Mouse (Mus musculus) thymus, postnatal 10 days (tissue): ENCODE measurements at regions not wholly inside any gene's neighbourhood (a gene's known extent, or its start where the extent isn't known, plus 50 kb on each side); places are given as distances from the start of the nearest gene placed in this dataset.

Source experiments
- DNase-seq, 2 experiments: peaks; one replicate each; pipeline ENCODE4 v3.0.0; 2021; ENCODE audit warnings: low spot score in 2 of 2

GRCm38 (mm10) chr9:122625081-122625480, 122.1 kb upstream of the Topaz1 start:
- no peak for DNase-seq

GRCm38 (mm10) chr9:122626346-122626745, 120.8 kb upstream of the Topaz1 start:
- DNase-seq: no peak

DNA sequence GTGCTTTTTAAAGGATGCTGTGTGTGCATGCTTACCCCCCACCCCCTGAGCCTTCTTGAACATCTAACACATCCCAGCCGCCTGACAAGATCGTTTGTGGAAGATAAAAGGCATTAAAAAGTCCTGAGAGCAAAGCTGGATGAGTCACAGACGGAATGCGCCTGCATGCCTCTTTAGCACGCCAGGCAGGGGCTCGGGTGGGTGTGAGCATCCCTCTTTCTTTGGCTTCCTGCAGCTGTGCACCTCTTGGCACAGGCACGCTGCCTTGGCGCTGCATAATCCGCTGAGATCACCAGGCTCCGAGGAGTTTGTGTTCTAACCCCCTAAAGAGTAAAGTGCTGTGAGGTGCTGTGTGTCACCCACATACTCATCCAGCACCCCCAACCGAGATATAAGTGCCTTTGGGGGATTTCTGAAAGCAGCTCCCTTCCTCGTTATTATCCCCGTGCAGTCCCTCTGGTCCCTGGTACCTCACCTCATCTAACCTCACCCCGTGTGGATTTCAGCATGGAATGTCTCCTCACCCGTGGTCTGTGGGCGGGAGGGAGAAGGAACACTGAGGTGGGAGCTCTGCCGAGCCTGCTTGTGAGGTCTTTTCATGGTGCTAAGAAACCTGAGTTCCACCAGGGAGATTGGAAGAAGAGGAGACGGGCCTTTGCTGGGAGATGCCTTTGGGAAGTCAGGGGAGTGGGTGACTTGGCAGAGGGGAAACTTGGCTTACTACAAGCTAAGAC, 117.8 kb upstream of the Topaz1 start:
- no peak for DNase-seq

GRCm38 (mm10) chr9:122631793-122632192, 115.4 kb upstream of the Topaz1 start:
- no peak for DNase-seq

GRCm38 (mm10) chr9:122633484-122633883, 113.7 kb upstream of the Topaz1 start:
- DNase-seq: no peak

DNA sequence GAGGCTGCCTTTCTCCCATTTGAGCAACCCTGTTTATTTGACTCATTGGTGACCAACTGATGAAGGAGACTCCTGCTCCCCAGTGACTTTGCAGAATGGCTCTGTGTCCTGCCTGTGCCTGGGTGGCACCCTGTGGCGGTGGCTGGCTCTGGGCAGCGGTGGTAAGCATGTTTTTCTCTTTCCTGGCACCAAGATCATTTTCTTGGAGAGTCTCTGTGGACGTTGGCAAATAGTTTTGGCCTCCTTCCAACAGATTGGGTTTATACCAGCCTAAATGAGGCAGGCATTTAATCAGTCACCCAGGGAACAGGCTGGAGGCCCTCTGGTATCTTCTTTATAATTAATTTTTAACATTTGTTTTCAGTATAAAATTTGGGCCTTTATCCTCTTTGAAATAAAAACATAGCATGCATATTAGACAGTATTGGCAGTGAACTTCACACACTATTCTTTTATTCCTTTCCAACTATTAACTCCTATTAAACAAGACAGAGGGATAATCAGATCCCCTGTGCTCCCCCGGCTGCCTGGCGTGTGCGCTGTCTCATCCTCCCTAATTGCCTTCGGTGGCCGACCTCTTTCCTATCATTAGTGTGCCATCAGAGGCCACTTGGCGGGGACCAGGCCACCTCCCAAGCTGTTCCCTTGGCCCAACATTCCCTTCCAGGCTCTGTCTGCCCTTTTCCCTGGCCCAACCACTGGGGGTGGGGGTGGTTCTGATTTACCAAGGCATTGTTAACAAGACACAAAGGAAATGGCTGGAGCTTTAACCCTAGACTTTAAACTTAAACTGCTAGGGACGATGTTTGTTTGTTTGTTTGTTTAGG, 111.8 kb upstream of the Topaz1 start:
- DNase-seq: no peak

DNA sequence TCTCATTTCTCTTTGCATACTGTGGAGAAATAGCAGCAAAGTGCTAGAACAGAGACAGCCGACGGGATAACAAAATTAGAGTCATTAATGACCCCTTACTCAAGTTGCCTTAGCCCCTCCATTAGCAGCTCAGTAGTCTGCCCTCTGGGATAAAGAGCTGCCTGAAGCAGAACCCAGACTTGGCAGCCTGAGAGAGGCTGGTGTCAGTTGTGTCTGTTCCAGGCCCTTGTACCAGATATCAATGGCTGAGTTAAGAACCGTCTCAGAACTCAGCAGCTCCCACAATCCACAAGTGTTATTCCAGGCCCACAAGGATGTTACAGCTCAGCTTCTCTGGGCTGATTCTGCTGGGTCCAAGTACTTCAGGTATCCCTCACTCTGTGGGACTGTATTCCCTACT, 109.6 kb upstream of the Topaz1 start:
- no peak for DNase-seq

GRCm38 (mm10) chr9:122639239-122639638, 107.9 kb upstream of the Topaz1 start:
- no peak for DNase-seq

- no peak for DNase-seq
Measured at GRCm38 (mm10) chr9:122642913-122643312, 104.2 kb upstream of the Topaz1 start.

GRCm38 (mm10) chr9:122645569-122645968, 101.6 kb upstream of the Topaz1 start:
- no peak for DNase-seq

DNA sequence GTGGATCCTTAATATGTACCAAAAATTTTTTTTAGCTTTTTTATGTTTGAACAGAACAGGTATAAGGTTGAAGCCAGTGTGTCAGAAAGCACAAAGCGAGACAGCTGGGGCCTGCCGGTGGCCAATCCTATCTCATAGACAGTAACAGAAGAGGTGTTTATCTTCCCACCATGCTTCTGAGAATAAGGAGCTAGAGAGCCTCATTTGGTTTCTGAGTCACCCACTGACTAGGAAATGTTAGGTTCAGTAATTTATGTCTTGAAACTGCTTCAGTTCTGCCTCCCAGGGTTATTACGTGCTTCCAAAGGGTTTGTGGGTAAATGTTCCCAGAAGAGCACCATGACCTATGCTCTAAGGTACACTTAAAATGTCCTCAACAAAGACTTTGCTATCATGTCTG, 96.3 kb upstream of the Topaz1 start:
- no peak for DNase-seq

DNA sequence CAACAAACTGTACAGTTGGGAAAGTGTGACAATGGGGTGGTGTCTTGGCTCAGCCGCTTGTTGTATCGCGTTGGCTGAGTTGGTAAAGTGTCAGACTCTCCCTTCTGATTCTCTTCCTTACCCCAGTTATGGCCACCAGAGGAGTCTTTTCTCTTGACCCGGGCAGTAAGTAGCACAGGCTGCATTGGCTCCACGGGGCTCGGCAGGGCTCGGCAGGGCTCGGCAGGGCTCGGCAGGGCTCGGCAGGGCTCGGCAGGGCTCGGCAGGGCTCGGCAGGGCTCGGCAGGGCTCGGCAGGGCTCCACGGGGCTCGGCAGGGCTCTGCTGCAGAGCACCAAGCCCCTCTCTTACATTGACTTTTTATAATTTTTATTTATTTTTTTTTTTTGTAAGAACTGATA, 91.6 kb upstream of the Topaz1 start:
- peak; percentile 4 to 63 for DNase-seq

DNA sequence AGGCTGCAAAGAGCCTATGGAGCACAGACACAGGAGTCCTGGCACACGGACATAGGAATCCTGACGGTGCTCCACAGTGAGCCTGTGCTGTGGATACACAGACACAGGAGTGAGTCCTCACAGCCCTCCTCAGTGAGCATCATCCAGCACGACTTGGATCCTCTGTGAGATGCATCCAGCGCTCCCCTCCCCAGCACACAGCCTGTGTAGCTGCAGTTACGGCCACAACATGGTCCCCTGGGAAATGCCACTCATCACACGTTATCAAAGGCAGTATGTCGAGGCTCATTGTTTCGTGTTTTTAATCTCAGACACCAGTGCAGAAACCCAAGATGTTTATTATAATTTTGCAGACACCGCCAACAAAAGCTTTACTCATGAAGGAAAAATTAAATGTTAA, 87.1 kb upstream of the Topaz1 start:
- DNase-seq: no peak

GRCm38 (mm10) chr9:122666978-122667645, 80.0 kb upstream of the Topaz1 start:
- DNase-seq: no peak

GRCm38 (mm10) chr9:122667646-122667981, 79.5 kb upstream of the Topaz1 start:
- DNase-seq: no peak

DNA sequence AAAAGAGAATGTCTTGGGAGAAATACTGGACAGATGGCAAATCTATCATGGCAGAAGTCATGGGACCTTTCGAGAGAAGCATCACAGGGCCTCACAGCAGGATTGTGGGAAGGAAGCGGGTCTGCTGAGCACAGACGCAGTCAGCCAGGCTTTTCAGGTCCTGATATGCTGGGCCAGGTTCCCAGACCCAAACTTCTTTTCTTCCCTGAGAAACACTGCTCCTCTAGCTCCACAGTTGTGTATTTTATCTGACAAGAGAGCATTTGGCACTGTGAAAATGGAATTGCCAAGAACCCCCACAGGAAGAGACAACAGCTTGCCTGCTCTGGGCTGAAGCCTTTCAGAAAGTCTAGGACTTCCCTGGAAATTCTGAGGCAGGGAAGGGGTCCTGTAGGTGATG, 73.4 kb upstream of the Topaz1 start:
- no peak for DNase-seq

DNA sequence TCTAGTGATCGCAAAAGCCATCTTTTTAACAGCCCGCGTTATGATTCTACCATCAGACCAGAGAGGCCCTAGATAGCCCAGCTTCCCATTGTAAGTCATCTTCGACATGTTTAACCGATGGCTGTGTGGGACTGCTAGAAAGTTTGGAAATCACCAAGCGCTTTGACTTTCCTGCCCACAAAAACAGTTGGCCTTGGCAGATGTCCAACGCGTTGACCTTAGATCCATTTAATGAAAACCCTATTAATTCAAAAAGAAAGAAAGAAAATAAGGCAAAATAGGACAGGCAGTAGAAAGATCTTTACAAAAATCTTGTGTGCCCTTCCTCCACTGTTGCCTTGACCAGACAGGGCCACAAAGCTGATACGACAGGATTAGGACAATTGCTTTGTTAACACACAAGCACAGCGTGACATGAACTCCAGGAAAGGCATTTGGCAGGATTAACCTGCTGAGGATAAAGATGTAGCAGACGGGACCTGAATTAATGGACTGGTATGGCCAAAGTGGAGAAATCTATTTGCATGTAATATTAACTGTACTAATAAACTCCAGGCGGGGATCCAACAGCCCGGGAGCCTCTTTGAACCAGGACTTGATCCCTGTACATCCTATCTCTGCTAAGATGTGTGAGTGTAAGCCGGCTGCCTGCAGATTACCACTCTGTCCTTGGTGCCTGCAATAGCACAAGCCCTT, 69.0 kb upstream of the Topaz1 start:
- DNase-seq: no peak

DNA sequence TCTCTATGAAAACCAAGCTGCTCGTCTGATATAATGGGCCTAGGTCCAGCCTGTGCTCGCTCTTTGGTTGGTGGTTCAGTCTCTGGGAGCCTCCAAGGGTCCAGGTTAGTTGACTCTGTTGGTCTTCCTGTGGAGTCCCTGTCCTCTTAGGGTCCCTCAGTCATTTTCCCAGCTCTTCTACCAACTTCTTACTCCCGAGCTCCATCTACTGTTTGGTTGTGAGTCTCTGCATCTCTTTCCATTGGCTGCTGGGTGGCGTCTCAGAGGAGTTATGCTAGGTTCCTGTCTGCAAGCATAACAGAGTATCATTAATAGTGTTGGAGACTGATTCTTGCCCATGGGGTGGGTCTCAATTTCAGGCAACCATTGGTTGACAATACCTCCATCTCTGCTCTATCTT, 60.0 kb upstream of the Topaz1 start:
- peak in 1 of 2 experiments; percentile 9 for DNase-seq

DNA sequence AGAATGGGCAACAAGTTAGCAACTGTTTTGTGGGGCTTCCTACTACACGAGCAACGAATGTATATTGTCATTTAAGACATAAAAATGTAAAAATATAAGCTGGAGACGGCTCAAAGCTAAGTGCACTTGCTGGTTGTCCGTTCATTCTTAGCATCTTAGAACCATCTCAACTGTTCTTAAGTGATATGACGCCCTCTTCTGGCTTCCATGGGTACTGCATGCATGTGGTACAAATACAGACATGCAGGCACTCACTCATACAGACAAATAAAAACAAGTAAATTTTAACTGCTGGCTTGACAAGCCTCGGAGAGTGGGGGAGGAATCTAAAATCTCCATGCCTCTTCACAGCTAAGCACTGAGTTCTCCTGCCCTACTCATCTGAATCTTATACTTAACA, 55.3 kb upstream of the Topaz1 start:
- no peak for DNase-seq

DNA sequence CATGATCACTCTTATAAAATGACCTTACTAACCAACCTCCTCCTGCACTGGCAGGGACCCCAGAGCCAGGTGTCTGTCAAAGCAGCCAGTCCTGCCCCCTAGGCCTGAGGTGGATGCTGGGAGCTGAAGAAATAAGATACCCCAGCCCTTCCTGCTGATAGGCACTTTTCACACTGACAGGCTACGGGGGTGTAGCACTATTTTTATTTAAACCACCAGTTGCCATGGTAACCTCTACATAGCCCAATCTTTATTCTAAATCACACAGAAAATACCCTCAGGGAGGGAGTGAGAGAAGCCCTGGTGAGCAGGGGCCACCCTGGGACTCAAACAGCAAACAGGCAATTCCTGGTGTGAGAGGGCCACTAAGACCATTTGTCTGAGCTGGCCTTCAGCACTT, 51.4 kb upstream of the Topaz1 start:
- DNase-seq: no peak
